Mouse (Mus musculus): ENCODE measurements around the gene Cbs. TPM values are rescaled to one million over a fixed set of nuclear protein-coding genes. Genes with fewer than 3 reads are reported as not detected.

Gene Cbs
- total and polyA plus RNA-seq, 3 experiments, result 1.2 to 1.9 (median 1.4) TPM

- no peak overlapping the region for H3K4me3 ChIP-seq (replicated peaks in 1 of 3; ENCODE audit: low read depth in 2 of 3, low read length in 2 of 3, poor library complexity in 1 of 3)
- no peak overlapping the region for H3K4me2 ChIP-seq (ENCODE audit: insufficient read depth, low read depth, poor library complexity, severe bottlenecking)
- H3K9ac ChIP-seq (ENCODE audit: insufficient read depth, low read depth), result no peak overlapping the region
- no peak for DNase-seq (ENCODE audit: extremely low read depth)
- in situ Hi-C loops (cut with MboI; ENCODE audit: low pct_ligation_motif_present, low pct_unique_long_range_greater_than_20kb, low sequenced_read_pairs), result loop anchor here (25.0 kb wide), 1 partner anchor 269 kb away; no protein-coding TSS in a partner anchor
- no peaks in the 10 kb centered on the region for H3K79me2 ChIP-seq (replicated peaks; ENCODE audit: control insufficient read depth, extremely low read depth, insufficient read depth, poor library complexity, severe bottlenecking)
- TF ChIP-seq KAT2A (IDR thresholded peaks at IDR 0.05; ENCODE audit: insufficient replicate concordance, low read length) (no peak), POLR2AphosphoS2 (IDR thresholded peaks at IDR 0.05; ENCODE audit: low read depth, low read length) (no peak), SIN3A (IDR thresholded peaks at IDR 0.05; ENCODE audit: low read length) (no peak), IRF4 (IDR thresholded peaks at IDR 0.05; ENCODE audit: low read depth, low read length) (no peak), MYC (IDR thresholded peaks at IDR 0.05; ENCODE audit: low read depth, low read length) (no peak), MAX (IDR thresholded peaks at IDR 0.05; ENCODE audit: low read length) (no peak)
- H3K27me3 ChIP-seq (replicated peaks), result peaks cover 5% of the 10 kb centered on the region
- no peaks in the 10 kb centered on the region for H3K4me1 ChIP-seq (ENCODE audit: control insufficient read depth in 1 of 2, insufficient read depth in 2 of 2)
- no peaks in the 10 kb centered on the region for H3K36me3 ChIP-seq (replicated peaks in 1 of 2; ENCODE audit: control insufficient read depth in 1 of 2, insufficient read depth in 1 of 2, low read length in 1 of 2)
- H3K9me3 ChIP-seq (replicated peaks; ENCODE audit: low read length), result peaks cover 4% of the 10 kb centered on the region
- no peak overlapping the region for H3K27ac ChIP-seq (ENCODE audit: insufficient read depth, low read depth)
- dilution Hi-C loops (cut with MboI; ENCODE audit: extremely low pct_ligation_motif_present, extremely low pct_unique_long_range_greater_than_20kb, low sequenced_read_pairs), result no loop called here
Measured at GRCm38 (mm10) chr17:31631081-31631800, 5.8 kb downstream of the Cbs start.

DNA sequence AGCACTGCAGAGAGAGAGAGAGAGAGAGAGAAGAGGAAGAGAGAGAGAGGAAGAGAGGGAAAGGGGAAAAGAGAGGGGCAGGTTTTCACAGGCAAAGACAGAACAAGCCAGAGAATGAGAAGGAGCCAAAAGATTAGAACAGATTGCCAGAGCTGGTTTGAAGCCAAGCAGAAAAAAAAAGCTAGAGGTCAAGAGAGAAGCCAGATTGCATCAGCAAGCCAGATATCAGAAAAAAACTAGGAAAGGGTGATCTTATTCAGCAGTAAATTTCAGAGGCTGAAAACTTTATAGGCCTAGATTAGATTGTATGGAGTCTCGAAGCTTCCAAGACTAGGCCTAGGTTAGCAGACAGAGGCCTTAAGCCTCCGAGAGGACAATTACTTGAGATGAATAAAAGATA is 9.1 kb downstream of the Cbs start:
- Histone ChIP-seq H3K4me3 (replicated peaks in 1 of 3; ENCODE audit: low read depth in 2 of 3, low read length in 2 of 3, poor library complexity in 1 of 3) (no peak overlapping the region), H3K27ac (ENCODE audit: insufficient read depth, low read depth) (no peak overlapping the region), H3K4me2 (ENCODE audit: insufficient read depth, low read depth, poor library complexity, severe bottlenecking) (no peak overlapping the region), H3K36me3 (replicated peaks in 1 of 2; ENCODE audit: control insufficient read depth in 1 of 2, insufficient read depth in 1 of 2, low read length in 1 of 2) (no peaks in the 10 kb centered on the region), H3K79me2 (replicated peaks; ENCODE audit: control insufficient read depth, extremely low read depth, insufficient read depth, poor library complexity, severe bottlenecking) (no peaks in the 10 kb centered on the region), H3K27me3 (replicated peaks) (no peaks in the 10 kb centered on the region), H3K9ac (ENCODE audit: insufficient read depth, low read depth) (no peak overlapping the region), H3K9me3 (replicated peaks; ENCODE audit: low read length) (peaks cover 4% of the 10 kb centered on the region), H3K4me1 (ENCODE audit: control insufficient read depth in 1 of 2, insufficient read depth in 2 of 2) (0 out of 4 replicates have a peak, but pooled peaks cover 0 to 2% of the 10 kb centered on the region in 2 experiments)
- no peak for DNase-seq (ENCODE audit: extremely low read depth)
- dilution Hi-C loops (cut with MboI; ENCODE audit: extremely low pct_ligation_motif_present, extremely low pct_unique_long_range_greater_than_20kb, low sequenced_read_pairs) (no loop called here), in situ Hi-C loops (cut with MboI; ENCODE audit: low pct_ligation_motif_present, low pct_unique_long_range_greater_than_20kb, low sequenced_read_pairs) (loop anchor here (25.0 kb wide), 1 partner anchor 266 kb away; no protein-coding TSS in a partner anchor)
- no peak for TF ChIP-seq CHD1 (IDR thresholded peaks at IDR 0.05; ENCODE audit: low read depth, low read length)
- TF ChIP-seq SIN3A (IDR thresholded peaks at IDR 0.05; ENCODE audit: low read length), result no peak

GRCm38 (mm10) chr17:31623101-31623500 is 13.9 kb downstream of the Cbs start:
- H3K36me3 ChIP-seq (replicated peaks in 1 of 2; ENCODE audit: control insufficient read depth in 1 of 2, insufficient read depth in 1 of 2, low read length in 1 of 2), result no peaks in the 10 kb centered on the region
- H3K4me1 ChIP-seq (ENCODE audit: control insufficient read depth in 1 of 2, insufficient read depth in 2 of 2), result 0 out of 4 replicates have a peak, but pooled peaks cover 0 to 2% of the 10 kb centered on the region in 2 experiments
- no peak overlapping the region for H3K4me2 ChIP-seq (ENCODE audit: insufficient read depth, low read depth, poor library complexity, severe bottlenecking)
- no peak overlapping the region for H3K9ac ChIP-seq (ENCODE audit: insufficient read depth, low read depth)
- H3K9me3 ChIP-seq (replicated peaks; ENCODE audit: low read length), result peaks cover 2% of the 10 kb centered on the region
- H3K27me3 ChIP-seq (replicated peaks), result peaks cover 3% of the 10 kb centered on the region
- in situ Hi-C loops (cut with MboI; ENCODE audit: low pct_ligation_motif_present, low pct_unique_long_range_greater_than_20kb, low sequenced_read_pairs) (no loop called here), dilution Hi-C loops (cut with MboI; ENCODE audit: extremely low pct_ligation_motif_present, extremely low pct_unique_long_range_greater_than_20kb, low sequenced_read_pairs) (no loop called here)
- H3K4me3 ChIP-seq (replicated peaks in 1 of 3; ENCODE audit: low read depth in 2 of 3, low read length in 2 of 3, poor library complexity in 1 of 3), result no peak overlapping the region
- TF ChIP-seq MXI1 (IDR thresholded peaks at IDR 0.05; ENCODE audit: low read depth, low read length) (no peak), JUND (conservative IDR thresholded peaks at IDR 0.05; ENCODE audit: low read depth, low read length) (no peak), PAX5 (IDR thresholded peaks at IDR 0.05; ENCODE audit: low read length) (no peak), MYC (IDR thresholded peaks at IDR 0.05; ENCODE audit: low read depth, low read length) (no peak), IRF4 (IDR thresholded peaks at IDR 0.05; ENCODE audit: low read depth, low read length) (no peak), MAZ (IDR thresholded peaks at IDR 0.05; ENCODE audit: low read depth, low read length) (no peak), E2F4 (IDR thresholded peaks at IDR 0.05; ENCODE audit: insufficient replicate concordance, low read depth, low read length) (no peak), UBTF (IDR thresholded peaks at IDR 0.05; ENCODE audit: low read depth, low read length) (no peak), NRF1 (IDR thresholded peaks at IDR 0.05; ENCODE audit: low read depth, low read length) (no peak), MEF2A (IDR thresholded peaks at IDR 0.05; ENCODE audit: borderline replicate concordance, low read depth, low read length) (no peak), RAD21 (IDR thresholded peaks at IDR 0.05; ENCODE audit: low read depth, low read length) (no peak), JUN (IDR thresholded peaks at IDR 0.05; ENCODE audit: insufficient read depth, low read depth, low read length) (no peak), SIN3A (IDR thresholded peaks at IDR 0.05; ENCODE audit: low read length) (no peak), EP300 (IDR thresholded peaks at IDR 0.05; ENCODE audit: low read length) (no peak), ELF1 (IDR thresholded peaks at IDR 0.05; ENCODE audit: low read depth, low read length) (no peak), CHD2 (IDR thresholded peaks at IDR 0.05; ENCODE audit: low read length) (no peak), TCF12 (IDR thresholded peaks at IDR 0.05; ENCODE audit: low read depth, low read length) (no peak), MAFK (IDR thresholded peaks at IDR 0.05; ENCODE audit: insufficient replicate concordance, low read length) (no peak), ZNF384 (IDR thresholded peaks at IDR 0.05; ENCODE audit: low read depth, low read length) (no peak), CTCF (conservative IDR thresholded peaks at IDR 0.05 in 1 of 2, IDR thresholded peaks at IDR 0.05 in 1 of 2; ENCODE audit: low read depth in 2 of 2, low read length in 2 of 2) (no peak)
- no peak for DNase-seq (ENCODE audit: extremely low read depth)
- H3K79me2 ChIP-seq (replicated peaks; ENCODE audit: control insufficient read depth, extremely low read depth, insufficient read depth, poor library complexity, severe bottlenecking), result no peaks in the 10 kb centered on the region
- no peak overlapping the region for H3K27ac ChIP-seq (ENCODE audit: insufficient read depth, low read depth)

Measured in CH12.LX (cell line).